Mouse (Mus musculus) splenic B cell, adult 2 months (primary cell): Measurements from ENCODE around the gene Yap1.

Experiments
- DNase-seq: peaks from one replicate; pipeline ENCODE4 v3.0.0-alpha.2; 2011; ENCODE audit warnings: low read depth, low spot score
- H3K27me3 ChIP-seq: 2 replicates; pipeline ENCODE4 v1.6.1; 2012; ENCODE audit warnings: mild to moderate bottlenecking, low read length, moderate library complexity, mixed read lengths; ENCODE audit not compliant: control insufficient read depth, poor library complexity, insufficient read depth, severe bottlenecking
- H3K36me3 ChIP-seq: 2 replicates; pipeline ENCODE4 v1.6.1; 2012; ENCODE audit warnings: mild to moderate bottlenecking, low read length, moderate library complexity, mixed read lengths; ENCODE audit not compliant: control insufficient read depth, poor library complexity, insufficient read depth, severe bottlenecking

The Yap1 gene

GRCm38 (mm10) chr9:8004370-8004991, at the start of gene Yap1:
Yap1 (minus strand) TSS chr9:8004596.
- Histone ChIP-seq H3K36me3 (no peaks in the 10 kb centered on the region), H3K27me3 (peaks cover 6% of the 10 kb centered on the region)
- DNase-seq = peak; percentile 41

GRCm38 (mm10) chr9:8043044-8043387, 38.6 kb upstream of the Yap1 start:
- H3K27me3 ChIP-seq = no peaks in the 10 kb centered on the region
- DNase-seq = no peak
- H3K36me3 ChIP-seq = no peaks in the 10 kb centered on the region

GRCm38 (mm10) chr9:8042338-8043043, 38.1 kb upstream of the Yap1 start, which contains the start of gene Cfap300:
Cfap300 (minus strand) TSS chr9:8042823.
- Histone ChIP-seq H3K27me3 (no peaks in the 10 kb centered on the region), H3K36me3 (no peaks in the 10 kb centered on the region)
- DNase-seq = peak; percentile 83

DNA sequence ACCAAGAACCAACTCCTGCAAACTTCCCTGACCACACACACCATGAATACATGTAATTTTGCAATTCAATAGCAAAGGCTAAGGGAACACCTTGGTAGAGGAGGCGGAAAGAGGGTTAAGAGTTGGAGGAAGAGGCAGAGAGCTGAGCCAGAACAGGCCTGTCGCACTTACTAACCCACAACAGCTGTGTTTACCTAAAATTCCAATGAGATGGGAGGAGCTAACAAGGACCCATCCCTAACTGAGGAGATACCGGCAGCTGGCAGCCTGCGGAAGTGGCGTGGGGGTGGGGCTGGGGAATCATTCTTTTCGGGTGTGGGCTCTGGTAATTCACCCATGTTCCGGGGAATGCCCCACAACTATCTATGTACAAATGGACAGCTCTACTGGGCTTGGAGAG, 31.1 kb upstream of the Yap1 start:
- Histone ChIP-seq H3K36me3 (no peaks in the 10 kb centered on the region), H3K27me3 (no peaks in the 10 kb centered on the region)
- DNase-seq = no peak

DNA sequence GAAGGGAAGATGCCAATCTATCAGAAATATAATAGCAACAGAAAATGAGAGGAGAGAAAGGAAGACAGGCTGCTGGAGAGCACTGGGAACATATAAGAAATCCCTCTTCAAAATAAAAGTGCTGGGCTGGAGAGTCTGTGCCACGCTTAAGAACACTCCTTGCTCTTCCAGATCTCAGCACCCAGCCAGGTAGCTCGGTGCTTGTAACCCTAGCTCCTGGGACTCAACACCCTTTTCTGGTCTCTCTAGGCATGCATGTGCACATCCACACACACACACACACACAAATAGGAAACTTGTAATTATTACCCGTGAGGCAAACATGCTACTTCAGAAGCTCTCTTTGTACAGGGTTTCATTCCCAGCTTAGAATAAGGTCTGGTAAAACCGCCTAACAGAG, 30.7 kb upstream of the Yap1 start:
- Histone ChIP-seq H3K36me3 (no peaks in the 10 kb centered on the region), H3K27me3 (no peaks in the 10 kb centered on the region)
- DNase-seq = no peak

- H3K27me3 ChIP-seq = no peaks in the 10 kb centered on the region
- H3K36me3 ChIP-seq = no peaks in the 10 kb centered on the region
- DNase-seq = no peak
Observed at GRCm38 (mm10) chr9:8034143-8034542, 29.7 kb upstream of the Yap1 start.

- H3K36me3 ChIP-seq = no peaks in the 10 kb centered on the region
- H3K27me3 ChIP-seq = no peaks in the 10 kb centered on the region
- DNase-seq = no peak
Observed at GRCm38 (mm10) chr9:8032847-8033246, 28.5 kb upstream of the Yap1 start.

- no peak for DNase-seq
- Histone ChIP-seq H3K36me3 (no peaks in the 10 kb centered on the region), H3K27me3 (no peaks in the 10 kb centered on the region)
Observed at GRCm38 (mm10) chr9:8018609-8019008, 14.2 kb upstream of the Yap1 start.

GRCm38 (mm10) chr9:8017253-8017913, 13.0 kb upstream of the Yap1 start:
- H3K27me3 ChIP-seq = no peaks in the 10 kb centered on the region
- DNase-seq = peak; percentile 91
- H3K36me3 ChIP-seq = no peaks in the 10 kb centered on the region

DNA sequence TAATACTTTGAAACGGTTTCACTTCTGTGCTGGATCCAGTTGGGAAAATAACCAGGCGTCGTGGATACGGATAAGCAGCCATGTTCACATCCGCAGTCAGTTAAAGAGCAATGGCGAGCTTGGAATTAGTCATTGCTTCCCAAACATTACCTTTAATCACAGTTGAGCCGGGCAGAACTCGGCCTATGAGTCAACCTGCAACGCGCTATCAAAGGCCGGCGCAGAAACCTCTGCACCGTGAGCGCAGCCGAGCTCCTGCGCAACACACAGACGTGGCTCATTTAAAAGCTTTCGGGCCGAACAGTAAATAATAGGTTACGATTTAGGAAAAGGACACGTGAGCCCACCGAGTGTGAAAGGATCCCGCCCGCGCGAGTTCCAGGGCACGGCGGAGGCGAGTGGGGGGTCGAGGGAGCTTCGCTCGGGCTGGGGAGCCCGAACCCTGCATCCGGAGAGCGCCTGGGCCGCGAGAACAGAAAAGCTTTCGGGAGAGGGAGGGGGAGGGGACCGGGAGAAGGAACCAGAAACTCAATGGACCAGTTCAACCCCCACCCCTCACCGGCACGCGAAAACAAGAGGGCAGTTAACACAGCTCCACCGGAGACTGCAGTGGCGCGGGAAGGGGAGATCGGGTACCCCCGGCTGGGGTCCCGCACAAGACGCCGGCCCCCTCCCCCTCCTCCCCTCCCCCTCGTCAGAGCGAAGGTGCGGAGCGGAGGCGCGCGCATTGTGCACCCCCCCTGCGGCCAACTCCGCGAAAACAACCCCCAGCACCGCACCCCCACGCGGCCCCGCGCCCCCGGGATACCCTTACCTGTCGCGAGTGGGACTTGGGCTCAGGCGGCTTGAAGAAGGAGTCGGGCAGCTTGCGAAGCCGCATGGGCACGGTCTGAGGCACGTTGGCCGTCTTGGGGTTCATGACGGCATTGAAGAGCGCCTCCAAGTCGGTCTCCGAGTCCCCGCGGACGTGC, 810 bp downstream of the Yap1 start:
- Histone ChIP-seq H3K36me3 (no peaks in the 10 kb centered on the region), H3K27me3 (peaks cover 6% of the 10 kb centered on the region)
- DNase-seq = peak; percentile 38

- Histone ChIP-seq H3K27me3 (peaks cover 6% of the 10 kb centered on the region), H3K36me3 (no peaks in the 10 kb centered on the region)
- peak; percentile 12 for DNase-seq
Observed at GRCm38 (mm10) chr9:8002806-8003205, 1.6 kb downstream of the Yap1 start.

- Histone ChIP-seq H3K36me3 (no peaks in the 10 kb centered on the region), H3K27me3 (peaks cover 6% of the 10 kb centered on the region)
- DNase-seq = no peak
Observed at GRCm38 (mm10) chr9:8001352-8001751, 3.0 kb downstream of the Yap1 start.

GRCm38 (mm10) chr9:7994275-7994674, 10.1 kb downstream of the Yap1 start:
- no peak for DNase-seq
- no peaks in the 10 kb centered on the region for H3K36me3 ChIP-seq
- no peaks in the 10 kb centered on the region for H3K27me3 ChIP-seq

- Histone ChIP-seq H3K27me3 (no peaks in the 10 kb centered on the region), H3K36me3 (no peaks in the 10 kb centered on the region)
- no peak for DNase-seq
Observed at GRCm38 (mm10) chr9:7992651-7993050, 11.7 kb downstream of the Yap1 start.
